Mouse (Mus musculus) retina, postnatal 1 day (tissue): ENCODE results near the gene Scpep1.

Experiments
- DNase-seq: peaks from one replicate; pipeline ENCODE4 v3.0.0-alpha.2; 2012

The Scpep1 gene

DNA sequence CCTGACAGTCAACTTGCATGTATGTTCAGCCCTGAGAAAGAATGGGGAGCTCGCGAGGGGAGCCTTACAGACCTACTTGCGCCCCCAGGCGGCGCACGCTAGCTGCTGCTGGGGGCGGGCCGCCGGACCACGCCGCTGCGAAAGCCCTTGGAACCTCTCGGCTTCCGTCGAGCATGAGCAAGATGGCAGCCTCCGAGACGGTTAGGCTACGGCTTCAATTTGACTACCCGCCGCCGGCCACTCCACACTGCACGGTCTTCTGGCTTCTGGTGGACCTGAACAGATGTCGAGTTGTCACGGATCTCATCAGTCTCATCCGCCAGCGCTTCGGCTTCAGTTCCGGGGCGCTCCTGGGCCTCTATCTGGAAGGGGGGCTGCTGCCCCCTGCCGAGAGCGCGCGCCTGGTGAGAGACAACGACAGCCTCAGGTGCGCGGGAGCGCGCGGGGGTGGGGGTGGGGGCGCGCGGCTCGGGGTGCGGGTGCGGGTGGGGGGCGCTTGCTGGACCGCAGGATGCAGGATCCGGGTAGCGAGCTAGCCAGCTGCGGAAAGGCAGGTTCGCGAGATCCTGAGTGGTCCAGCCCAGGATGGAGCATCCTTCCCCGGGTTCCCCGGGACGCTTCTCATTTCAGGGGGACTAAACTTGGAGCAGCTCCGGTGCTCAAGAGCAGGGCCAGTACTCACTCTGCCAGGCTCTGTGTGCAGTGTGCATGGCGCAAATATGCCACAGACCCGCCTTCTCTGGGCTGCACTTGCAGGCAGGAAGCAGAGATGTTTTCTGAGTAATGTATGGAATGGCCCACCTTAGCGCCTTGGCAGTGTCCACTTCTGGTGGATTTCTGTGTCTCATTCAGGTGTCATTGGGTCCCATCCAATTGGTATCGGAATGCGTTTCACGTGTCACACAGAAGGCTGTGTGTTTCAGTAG, 18.8 kb upstream of the Scpep1 start:
- peak; percentile 97 for DNase-seq

- peak; percentile 37 for DNase-seq
Observed at GRCm38 (mm10) chr11:88970202-88970732, 15.0 kb upstream of the Scpep1 start, which contains the start of gene Coil. Gene Coil (plus strand): TSS chr11:88970252.

DNA sequence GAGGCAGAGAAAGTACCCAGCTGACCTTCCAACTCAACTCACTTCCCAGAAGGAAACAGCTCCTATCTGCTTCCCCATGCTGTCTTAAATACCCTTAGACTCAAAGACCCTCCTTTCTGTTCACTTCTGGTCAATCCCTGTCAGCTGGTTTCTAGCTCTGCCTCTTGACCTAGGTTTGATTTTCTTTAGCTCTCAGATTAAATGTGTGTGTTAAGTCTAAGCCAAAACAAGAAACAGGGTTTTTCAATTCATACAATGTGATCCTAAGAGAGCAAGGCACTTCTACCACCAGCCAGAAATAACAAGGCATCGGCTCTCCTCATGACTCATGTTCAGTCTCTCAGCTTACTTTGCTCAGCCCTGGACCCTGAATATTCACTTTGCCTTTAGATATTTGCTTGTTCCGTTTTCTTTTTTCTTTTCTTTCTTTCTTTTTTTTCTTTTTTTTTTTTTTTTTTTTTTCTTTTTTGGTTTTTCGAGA, 11.7 kb upstream of the Scpep1 start, which contains the start of gene Elobl:
TSS of gene Elobl (minus strand) at position 51 of the 481 bp plus-strand sequence.
- DNase-seq = no peak

GRCm38 (mm10) chr11:88958851-88959250, 3.6 kb upstream of the Scpep1 start:
- DNase-seq = no peak

DNA sequence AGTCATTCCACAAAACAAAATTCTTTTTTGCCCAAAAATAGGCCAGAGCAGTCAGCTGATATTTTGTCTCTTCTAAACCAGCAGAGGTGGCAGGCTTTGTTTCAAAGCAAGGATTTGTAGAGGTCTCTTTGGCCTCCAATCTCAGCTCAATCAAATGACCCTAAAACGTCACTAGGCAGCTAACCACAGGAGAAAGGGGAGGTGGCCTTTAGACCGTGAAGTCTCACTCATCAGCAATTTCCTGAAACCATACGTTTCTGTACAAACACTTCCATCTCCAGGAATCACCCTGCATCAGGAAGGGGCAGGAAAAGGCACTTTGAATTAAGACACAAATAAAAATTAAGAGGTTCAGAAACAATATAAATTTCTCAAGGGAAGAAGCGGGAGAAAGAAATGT, 462 bp downstream of the Scpep1 start:
- peak; percentile 60 for DNase-seq

- no peak for DNase-seq
Observed at GRCm38 (mm10) chr11:88953582-88953981, 1.7 kb downstream of the Scpep1 start.

DNA sequence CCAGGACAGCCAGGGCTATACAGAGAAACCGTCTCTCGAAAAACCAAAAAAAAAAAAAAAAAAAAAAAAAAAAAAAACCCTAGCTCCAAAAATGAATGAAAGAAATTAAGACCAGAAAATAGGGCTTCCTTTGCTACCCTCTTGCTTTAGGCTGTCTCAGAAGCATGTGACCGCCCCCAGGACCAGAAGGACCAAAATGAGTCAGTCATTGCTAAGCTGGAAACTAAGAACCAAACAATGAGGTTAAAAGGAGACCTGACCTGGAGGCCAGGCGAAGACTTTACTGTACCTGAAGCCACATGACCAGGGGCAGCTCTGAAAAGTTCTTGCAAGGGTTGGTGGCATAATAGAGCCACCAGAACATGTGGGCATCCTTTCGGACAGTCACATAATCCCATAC, 3.1 kb downstream of the Scpep1 start:
- no peak for DNase-seq

DNA sequence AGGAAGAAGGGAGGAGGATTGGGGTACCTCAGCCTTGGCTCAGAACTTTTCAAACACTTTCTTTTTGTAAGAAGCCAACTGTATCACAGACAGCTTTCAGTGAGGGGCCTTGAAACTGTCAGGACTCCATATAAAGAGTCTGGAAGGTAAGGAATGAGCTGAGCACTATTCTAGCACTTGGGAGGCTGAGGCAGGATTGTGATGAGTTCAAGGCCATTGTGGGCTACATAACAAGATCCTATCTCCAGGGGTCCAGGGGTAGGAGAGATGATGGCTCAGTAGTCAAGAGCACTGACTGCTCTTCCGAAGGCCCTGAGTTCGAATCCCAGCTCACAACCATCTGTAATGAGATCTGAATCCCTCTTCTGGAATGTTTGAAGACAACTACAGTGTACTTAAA, 3.7 kb downstream of the Scpep1 start:
- DNase-seq = no peak

DNA sequence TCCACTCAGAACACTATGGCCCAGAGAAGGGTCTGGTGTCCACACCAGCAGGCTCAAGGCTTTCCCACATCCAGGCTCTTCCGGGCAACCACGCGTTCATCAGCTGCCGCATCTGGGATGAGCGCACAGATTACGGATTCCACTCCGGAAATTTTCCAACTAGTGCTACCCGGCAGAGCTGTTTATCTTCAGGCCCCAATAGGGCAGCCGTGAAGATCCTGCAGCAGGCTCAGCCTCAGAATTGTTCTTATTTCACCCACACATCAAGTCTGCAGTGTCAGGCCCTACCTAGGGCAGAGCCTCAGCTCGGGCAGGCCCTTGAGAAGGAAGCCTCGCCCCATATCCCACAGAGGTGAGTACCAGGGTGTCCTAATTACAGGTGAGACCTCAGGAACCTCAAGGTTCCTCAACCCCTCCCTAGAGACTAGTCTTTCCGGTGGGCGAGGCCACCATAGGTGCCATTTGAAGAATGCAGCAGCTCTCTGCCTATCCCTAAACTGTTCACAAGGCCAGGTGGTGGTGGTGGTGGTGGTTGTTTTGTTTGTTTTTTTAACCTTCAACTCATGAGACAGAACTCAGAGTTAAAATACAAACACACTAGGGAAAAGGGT, 4.5 kb downstream of the Scpep1 start:
- DNase-seq = no peak

DNA sequence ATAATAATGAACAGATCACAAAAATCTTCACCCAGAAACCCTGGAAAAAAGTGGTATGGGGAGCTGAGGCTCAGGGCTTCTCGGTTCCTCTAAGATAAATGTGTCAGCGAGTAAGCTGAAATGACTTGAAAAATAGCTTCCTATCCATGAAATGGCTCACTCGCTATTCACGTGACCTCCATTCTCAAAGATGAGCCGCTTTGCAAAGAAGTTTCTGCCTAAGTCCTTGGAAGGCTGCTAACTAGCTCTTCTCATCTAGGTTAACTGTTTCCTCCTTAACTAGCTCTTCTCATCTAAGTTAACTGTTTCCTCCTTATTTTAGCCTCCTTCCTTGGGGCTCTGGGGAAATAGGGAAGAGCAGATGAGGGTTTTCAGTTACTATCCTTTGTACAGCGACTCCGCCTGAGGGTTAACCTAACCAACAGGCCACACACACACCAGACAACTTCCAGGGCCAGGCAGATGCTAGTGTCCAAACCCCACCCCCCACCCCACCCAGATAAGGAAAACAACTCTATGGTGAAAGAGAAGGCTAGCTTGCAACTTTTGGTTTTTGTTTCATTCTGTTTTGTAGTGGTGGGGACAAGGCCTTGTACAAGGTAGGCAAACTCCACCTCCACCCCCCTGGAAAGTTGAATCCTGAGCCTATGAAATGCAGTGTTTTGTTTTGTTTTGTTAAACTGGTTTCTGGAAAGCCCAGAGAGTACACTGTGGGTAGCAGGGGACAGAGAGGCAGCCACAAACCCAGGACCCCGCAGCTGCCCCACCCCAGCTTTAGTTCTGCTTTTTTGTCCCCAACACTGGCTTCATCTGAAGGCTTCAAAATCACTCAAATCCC, 5.2 kb downstream of the Scpep1 start:
- DNase-seq = no peak

- DNase-seq = no peak
Observed at GRCm38 (mm10) chr11:88948896-88949295, 6.4 kb downstream of the Scpep1 start.

GRCm38 (mm10) chr11:88945971-88946585, 9.2 kb downstream of the Scpep1 start:
- peak; percentile 30 for DNase-seq

DNA sequence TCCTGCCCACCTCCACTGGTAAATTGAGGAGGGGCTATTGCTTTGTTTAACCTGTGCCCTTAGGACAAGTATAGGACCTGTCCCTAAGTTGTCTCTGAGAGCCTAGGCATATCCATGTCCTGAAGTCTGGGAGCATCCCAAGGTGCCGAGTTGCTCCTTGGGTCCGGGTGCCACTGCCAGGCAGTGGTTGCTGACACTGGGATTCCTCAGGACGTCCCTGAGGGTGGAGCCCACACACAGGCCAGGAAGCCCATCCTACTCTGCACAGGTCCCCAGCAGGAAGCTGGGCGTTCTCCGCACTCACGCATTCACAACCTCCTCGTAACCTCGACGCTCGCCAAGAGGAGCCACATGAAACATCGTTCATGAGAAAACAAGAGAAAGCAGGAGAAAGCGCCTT, 13.8 kb downstream of the Scpep1 start:
- no peak for DNase-seq

GRCm38 (mm10) chr11:88939634-88940033, 15.6 kb downstream of the Scpep1 start:
- DNase-seq = no peak

DNA sequence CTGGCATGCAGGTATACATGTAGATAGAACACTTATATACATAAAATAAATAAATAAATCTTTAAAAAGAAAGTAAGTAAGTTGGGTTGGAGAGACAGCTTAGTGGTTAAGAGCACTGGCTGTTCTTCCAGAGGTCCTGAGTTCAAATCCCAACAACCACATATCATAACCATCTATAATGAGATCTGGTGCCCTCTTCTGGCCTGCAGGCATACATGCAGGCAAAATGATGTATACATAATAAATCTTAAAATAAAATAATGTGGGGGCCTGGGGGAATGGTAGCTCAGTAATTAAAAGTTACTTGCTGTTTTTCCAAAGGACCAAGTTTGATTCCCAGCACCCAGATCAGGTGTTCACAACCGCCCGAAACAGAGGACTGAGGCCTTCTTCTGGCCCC, 16.5 kb downstream of the Scpep1 start:
- no peak for DNase-seq

GRCm38 (mm10) chr11:88937886-88938285, 17.4 kb downstream of the Scpep1 start:
- DNase-seq = no peak

DNA sequence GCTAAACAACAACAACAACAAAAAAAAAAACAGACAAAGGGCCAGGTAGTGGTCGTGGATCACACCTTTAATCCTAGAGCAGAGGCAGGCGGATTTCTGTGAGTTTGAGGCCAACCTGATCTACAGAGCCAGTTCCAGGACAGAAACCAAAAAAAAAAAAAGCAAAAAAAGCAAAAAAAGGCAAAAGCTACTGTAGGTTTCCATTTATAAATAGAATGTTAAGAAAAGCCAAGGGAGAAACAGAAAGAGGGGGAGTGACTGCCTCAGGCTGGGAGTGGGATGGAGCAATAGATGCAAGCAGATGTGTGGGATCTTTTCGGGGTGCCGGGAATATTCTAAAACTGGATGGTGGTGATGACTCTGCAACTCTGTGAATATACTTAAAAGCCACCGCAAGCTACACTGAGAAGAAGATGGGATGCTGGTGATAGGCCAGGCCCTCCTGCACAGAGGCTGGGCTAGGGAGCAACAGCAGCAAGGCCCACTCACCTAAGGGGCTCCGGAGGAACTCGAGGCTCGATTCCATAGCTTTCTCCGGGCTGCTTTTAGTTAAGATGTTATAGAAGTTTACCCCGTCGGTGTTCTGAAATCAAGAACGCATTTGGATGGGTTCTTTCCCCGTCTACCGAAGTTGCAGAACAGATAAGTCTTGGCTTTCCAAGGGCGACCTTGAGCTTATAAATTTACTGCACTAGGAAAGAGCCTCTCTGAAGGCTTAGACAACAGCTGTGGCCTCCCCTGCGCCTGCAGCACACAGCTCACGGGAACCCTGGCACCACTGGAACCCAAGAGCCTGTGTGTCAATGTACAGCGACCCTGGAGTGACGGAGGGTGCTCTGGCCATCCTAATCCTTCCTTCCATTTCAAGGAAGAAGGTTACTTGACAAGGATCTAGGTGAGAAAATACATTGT, 20.9 kb downstream of the Scpep1 start:
- DNase-seq = no peak

DNA sequence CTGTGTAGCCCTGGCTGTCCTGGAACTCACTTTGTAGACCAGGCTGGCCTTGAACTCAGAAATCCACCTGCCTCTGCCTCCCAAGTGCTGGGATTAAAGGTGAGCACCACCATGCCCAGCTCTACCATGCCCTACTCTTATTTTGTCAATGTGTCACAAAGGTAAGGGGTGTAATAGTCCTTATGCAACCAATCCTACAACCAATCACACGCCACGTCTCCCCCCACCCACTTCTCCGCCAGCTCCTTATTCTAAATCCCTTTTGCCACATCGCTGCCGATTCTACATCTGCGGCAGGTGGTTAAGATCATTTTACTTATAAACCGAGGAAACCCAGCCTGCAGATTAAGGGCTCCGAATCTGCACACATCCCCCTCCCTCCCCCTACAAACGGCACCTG, 22.2 kb downstream of the Scpep1 start:
- DNase-seq = no peak

DNA sequence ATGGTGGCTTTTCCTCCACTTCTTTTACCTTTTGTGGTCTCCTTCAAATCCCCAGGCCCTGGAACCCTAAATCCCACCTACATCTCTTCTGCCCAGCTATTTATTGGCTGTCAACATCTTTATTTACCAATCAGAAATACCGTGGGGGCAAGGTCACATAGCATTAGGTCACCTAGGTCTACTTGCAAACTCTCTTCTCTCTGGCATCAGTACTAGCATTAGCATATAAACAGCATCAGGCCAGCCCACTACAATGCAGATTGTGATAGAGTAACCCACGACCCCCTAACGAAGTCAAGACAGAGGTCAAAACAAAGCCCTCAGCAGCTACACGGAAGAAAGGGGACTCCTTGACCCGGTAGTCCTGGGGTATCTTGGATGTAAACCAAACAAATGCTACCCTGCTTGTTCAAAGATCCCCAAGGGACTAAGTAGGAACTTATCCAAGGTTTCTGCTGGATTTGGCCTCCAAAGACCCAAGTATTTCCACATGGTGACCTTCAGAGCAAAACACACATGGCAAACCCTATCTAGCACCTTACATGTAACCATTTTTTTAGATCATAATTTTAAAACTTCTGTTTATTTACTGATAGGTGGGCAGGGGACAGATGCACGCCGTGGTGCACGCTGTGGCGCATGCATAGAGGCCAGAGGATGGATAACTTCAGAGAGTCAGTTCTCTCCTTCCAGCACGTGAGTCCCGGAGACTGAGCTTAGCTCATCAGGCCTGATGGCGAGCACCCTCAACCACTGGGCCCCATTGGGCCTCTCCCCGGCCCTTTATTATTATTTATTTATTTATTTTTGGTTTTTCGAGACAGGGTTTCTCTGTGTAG, 23.4 kb downstream of the Scpep1 start:
- no peak for DNase-seq

DNA sequence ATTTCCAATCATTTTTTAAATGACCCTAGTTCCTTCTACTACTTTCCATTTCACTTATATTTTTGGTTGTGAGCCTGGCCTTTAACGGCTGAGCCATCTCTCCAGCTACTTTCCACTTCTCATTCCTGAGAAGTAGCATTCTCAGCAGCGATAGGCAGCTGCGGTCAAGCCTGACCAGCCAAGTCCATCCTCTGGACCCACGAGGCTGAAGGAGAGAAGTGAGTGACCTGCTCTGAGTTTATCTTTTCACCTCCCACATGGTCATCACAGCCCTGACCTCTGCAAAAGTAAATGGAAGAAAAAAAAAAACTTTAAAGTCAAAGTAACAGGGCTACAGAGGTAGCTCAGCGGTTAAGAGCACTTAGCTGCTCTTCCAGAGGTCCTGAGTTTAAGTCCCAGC, 28.7 kb downstream of the Scpep1 start:
- DNase-seq = no peak
